ENCODE assay signal across 9 mouse cellular contexts in the genomic region with DNA sequence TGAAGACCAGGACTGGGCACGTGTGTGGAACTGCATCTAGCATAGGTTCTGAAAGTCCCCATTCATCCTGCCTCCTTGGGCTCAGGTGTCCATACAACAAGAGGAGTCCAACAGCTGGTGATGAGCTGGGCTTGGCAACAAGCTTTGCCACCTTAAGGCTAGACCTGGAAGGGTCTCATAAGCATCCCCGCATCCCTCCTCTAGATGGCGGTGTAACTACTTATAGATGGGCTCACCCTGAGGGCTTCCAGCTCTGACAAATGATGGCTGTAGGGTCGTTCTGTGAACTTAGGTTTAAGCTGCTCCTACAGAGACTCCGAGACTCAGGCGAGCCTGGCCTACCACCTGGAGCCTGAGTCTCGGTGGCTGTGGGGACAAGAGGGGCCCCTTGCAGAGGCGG. TPM values are rescaled to one million over a fixed set of nuclear protein-coding genes. Genes with fewer than 3 reads are reported as not detected.
DNase-seq lines count a peak whose midpoint lies in the region; TF ChIP-seq lines count a peak whose summit lies in the region.
"Had no signal": no experiment of that assay in that cellular context is flagged by ENCODE, and none has a peak within 500 bp of the region (broad histone marks: within the 10 kb centered on the region; RNA-seq: fewer than 3 reads in every experiment).

No protein-coding gene starts in this region.

- H3K27me3 ChIP-seq in liver, adult 2 months (ENCODE audit: control insufficient read depth, insufficient read depth, low read length) = no peaks in the 10 kb centered on the region
- H3K27me3 ChIP-seq: stomach, embryonic 15.5 days had no signal

- 49% methylated on average over 8 of the region's 8 CpGs for WGBS in liver, adult 2 months

- peak; percentile 66 to 73 for DNase-seq in cerebellum, postnatal 10 days
- DNase-seq in cerebellum, adult 18-20 months = no peak
- no peak for DNase-seq in liver, adult 2 months (ENCODE audit: extremely low read depth, low read depth, low spot score)
- DNase-seq in liver = no peak
- DNase-seq in embryo, embryonic 10.5 days (ENCODE audit: low spot score) = peak; percentile 66
- DNase-seq in naive thymus-derived CD4-positive, alpha-beta T cell, adult 2 months (ENCODE audit: low read depth) = peak; percentile 55
- DNase-seq in adipocyte (ENCODE audit: low spot score) = no peak
- no peak for DNase-seq in cerebellum, adult 11-12 months

- H3K4me1 ChIP-seq in liver, adult 2 months (ENCODE audit: control insufficient read depth, insufficient read depth, low read length) = 0 out of 2 replicates have a peak, but pooled peaks cover 3% of the 10 kb centered on the region

- TF ChIP-seq CTCF in liver, adult 2 months (IDR thresholded peaks at IDR 0.05; ENCODE audit: low read depth, low read length) = peak; percentile 9; the same call in 1 of the 2 replicates

- H3K4me3 ChIP-seq in liver, adult 2 months (ENCODE audit: insufficient read depth, low read depth, low read length) = no peak overlapping the region
- H3K4me3 ChIP-seq: stomach, embryonic 15.5 days had no signal

- H3K36me3 ChIP-seq in liver, adult 2 months (ENCODE audit: control insufficient read depth, insufficient read depth, low read length) = no peaks in the 10 kb centered on the region
- H3K36me3 ChIP-seq: stomach, embryonic 15.5 days had no signal

- no peaks in the 10 kb centered on the region for H3K79me2 ChIP-seq in liver, adult 2 months (ENCODE audit: control insufficient read depth, insufficient read depth, low read length)

- H3K27ac ChIP-seq in liver, adult 2 months (replicated peaks; ENCODE audit: insufficient read depth, low read depth, low read length) = no peak overlapping the region
- H3K27ac ChIP-seq: stomach, embryonic 15.5 days had no signal

- H3K9ac ChIP-seq in liver, adult 2 months (ENCODE audit: low read depth, low read length) = no peak overlapping the region
- H3K9ac ChIP-seq: stomach, embryonic 15.5 days had no signal

- no peak for TF ChIP-seq POLR2A in liver, adult 2 months (IDR thresholded peaks at IDR 0.05; ENCODE audit: extremely low read depth, insufficient read depth, low read length)

RNA-seq across cellular contexts. Expression of gene 1700010I14Rik, which starts 3.0 kb away (rescaled TPM):
- total RNA-seq in liver, adult 2 months (2014; rRNA removed) = 0.20 and 0.37 TPM in 2 replicates
- polyA plus RNA-seq in liver, adult 2 months (2012; rRNA removed) = 0.10 and 0.16 TPM in 2 replicates

Comparison
In these comparisons a context has a peak if more than half of its experiments do, and no peak if none do; other contexts are left out.
1. DNase-seq: peak in cerebellum, postnatal 10 days (2 of 2), embryo, embryonic 10.5 days (single experiment) and naive thymus-derived CD4-positive, alpha-beta T cell, adult 2 months (single experiment); none in cerebellum, adult 18-20 months (0 of 2), liver, adult 2 months (single experiment), liver (single experiment), adipocyte (single experiment) and cerebellum, adult 11-12 months (single experiment).